In genomic region chr4:155964396-155964795, GRCm38 (mm10) we compare ENCODE assay signal across 27 mouse cellular contexts. TPM values are rescaled to one million over a fixed set of nuclear protein-coding genes. Genes with fewer than 3 reads are reported as not detected.
DNase-seq lines count a peak whose midpoint lies in the region; ATAC-seq lines count a peak whose summit lies in the region.
"Had no signal": no experiment of that assay in that cellular context is flagged by ENCODE, and none has a peak within 500 bp of the region (broad histone marks: within the 10 kb centered on the region; RNA-seq: fewer than 3 reads in every experiment).

No protein-coding gene starts in this region.

- no peak for ATAC-seq in kidney, embryonic 14.5 days (ENCODE audit: low FRiP score, low TSS enrichment)
- ATAC-seq in cerebellum, adult (ENCODE audit: insufficient number of reproducible peaks, low FRiP score, low TSS enrichment): no peak
- ATAC-seq: forebrain, embryonic 15.5 days; hindbrain, postnatal 0 days; midbrain, embryonic 15.5 days; Patski had no signal

- peaks cover 21% of the 10 kb centered on the region; the same call in 1 of the 2 replicates for H3K4me1 ChIP-seq in kidney, embryonic 14.5 days (ENCODE audit: control insufficient read depth, insufficient read depth, low read length)
- H3K4me1 ChIP-seq in embryonic facial prominence, embryonic 10.5 days: peaks cover 25% of the 10 kb centered on the region

- no peak overlapping the region for H3K27ac ChIP-seq in kidney, embryonic 14.5 days (ENCODE audit: low read depth, low read length)
- no peak overlapping the region for H3K27ac ChIP-seq in embryonic facial prominence, embryonic 10.5 days (replicated peaks)
- H3K27ac ChIP-seq: forebrain, embryonic 15.5 days; hindbrain, postnatal 0 days; limb, embryonic 13.5 days; lung, embryonic 15.5 days; midbrain, embryonic 15.5 days; neural tube, embryonic 12.5 days had no signal

- peaks cover 28% of the 10 kb centered on the region for H3K36me3 ChIP-seq in kidney, embryonic 14.5 days (ENCODE audit: control insufficient read depth, insufficient read depth, low read length)
- peaks cover 44% of the 10 kb centered on the region for H3K36me3 ChIP-seq in embryonic facial prominence, embryonic 10.5 days (replicated peaks)

- DNase-seq in kidney, adult 18-20 months: peak; percentile 48
- DNase-seq in kidney, adult 9 months: peak; percentile 64
- DNase-seq in kidney, postnatal 36 days: peak; percentile 69
- DNase-seq in yolk sac, embryonic 10.5 days (ENCODE audit: low spot score): peak; percentile 38
- DNase-seq in embryonic facial prominence, embryonic 10.5 days (ENCODE audit: low spot score): no peak
- DNase-seq: B cell, adult 2 months; cerebellum, adult 8-10 months; cerebellum, postnatal 36 days; embryo, embryonic 11 days; gastrocnemius, postnatal 14 days; heart, adult 11 months; heart, postnatal 14 days; layer of hippocampus, adult 9-11 months; lung, postnatal 4 days; right cerebral cortex, postnatal 14 days had no signal

- WGBS in kidney, embryonic 14.5 days: 92% methylated on average over 11 of the region's 11 CpGs
- 92% methylated on average over 11 of the region's 11 CpGs for WGBS in embryonic facial prominence, embryonic 10.5 days

- H3K27me3 ChIP-seq in kidney, embryonic 14.5 days (ENCODE audit: control insufficient read depth, insufficient read depth, low read length): no peaks in the 10 kb centered on the region
- H3K27me3 ChIP-seq in embryonic facial prominence, embryonic 10.5 days (replicated peaks; ENCODE audit: low read depth, poor library complexity, severe bottlenecking): no peaks in the 10 kb centered on the region
- H3K27me3 ChIP-seq: CH12.LX; forebrain, embryonic 15.5 days; limb, embryonic 13.5 days; lung, embryonic 15.5 days; midbrain, embryonic 15.5 days; neural tube, embryonic 12.5 days; Patski had no signal

- H3K4me2 ChIP-seq in kidney, embryonic 14.5 days (replicated peaks; ENCODE audit: low read depth, low read length): no peak overlapping the region
- H3K4me2 ChIP-seq: forebrain, embryonic 15.5 days; heart, embryonic 11.5 days; lung, embryonic 15.5 days; midbrain, embryonic 15.5 days; neural tube, embryonic 12.5 days had no signal

- H3K4me3 ChIP-seq in kidney, embryonic 14.5 days (ENCODE audit: low read length): no peak overlapping the region
- H3K4me3 ChIP-seq in embryonic facial prominence, embryonic 10.5 days: no peak overlapping the region
- H3K4me3 ChIP-seq: forebrain, embryonic 15.5 days; limb, embryonic 13.5 days; lung, embryonic 15.5 days; midbrain, embryonic 15.5 days; neural tube, embryonic 12.5 days had no signal

- H3K9me3 ChIP-seq in kidney, embryonic 14.5 days (ENCODE audit: control insufficient read depth, low read length): no peaks in the 10 kb centered on the region
- no peaks in the 10 kb centered on the region for H3K9me3 ChIP-seq in embryonic facial prominence, embryonic 10.5 days
- H3K9me3 ChIP-seq: forebrain, embryonic 15.5 days; G1E; limb, embryonic 13.5 days; lung, embryonic 15.5 days; midbrain, embryonic 15.5 days; neural tube, embryonic 12.5 days had no signal

- H3K9ac ChIP-seq in kidney, embryonic 14.5 days (ENCODE audit: low read depth, low read length): no peak overlapping the region
- H3K9ac ChIP-seq: forebrain, embryonic 15.5 days; limb, embryonic 13.5 days; lung, embryonic 15.5 days; midbrain, embryonic 15.5 days; neural tube, embryonic 12.5 days had no signal

RNA-seq across cellular contexts. Expression of gene C1qtnf12, which starts 2.3 kb away (rescaled TPM):
- 129 and 142 TPM in 2 replicates for polyA plus RNA-seq in kidney, embryonic 14.5 days (2014; fragmentation: Nextera tagmentation; extraction: Ambion mirVana)
- 22.7 and 23.6 TPM in 2 replicates for polyA plus RNA-seq in embryonic facial prominence, embryonic 10.5 days (2016; fragmentation: Nextera tagmentation; extraction: Ambion mirVana)

RNA-seq across cellular contexts. Expression of gene Ube2j2, which starts 20.8 kb away (rescaled TPM):
- 121 and 127 TPM in 2 replicates for polyA plus RNA-seq in kidney, embryonic 14.5 days (2014; fragmentation: Nextera tagmentation; extraction: Ambion mirVana)
- polyA plus RNA-seq in embryonic facial prominence, embryonic 10.5 days (2016; fragmentation: Nextera tagmentation; extraction: Ambion mirVana): 146 and 151 TPM in 2 replicates

RNA-seq across cellular contexts. Expression of gene B3galt6, which starts 28.1 kb away (rescaled TPM):
- 20.0 and 20.8 TPM in 2 replicates for polyA plus RNA-seq in kidney, embryonic 14.5 days (2014; fragmentation: Nextera tagmentation; extraction: Ambion mirVana)
- 12.7 and 15.7 TPM in 2 replicates for polyA plus RNA-seq in embryonic facial prominence, embryonic 10.5 days (2016; fragmentation: Nextera tagmentation; extraction: Ambion mirVana)

RNA-seq across cellular contexts. Expression of gene Sdf4, which starts 28.3 kb away (rescaled TPM):
- 131 and 165 TPM in 2 replicates for polyA plus RNA-seq in kidney, embryonic 14.5 days (2014; fragmentation: Nextera tagmentation; extraction: Ambion mirVana)
- 132 and 138 TPM in 2 replicates for polyA plus RNA-seq in embryonic facial prominence, embryonic 10.5 days (2016; fragmentation: Nextera tagmentation; extraction: Ambion mirVana)

RNA-seq across cellular contexts. Expression of gene Tnfrsf4, which starts 49.2 kb away (rescaled TPM):
- 0.76 and 0.77 TPM in 2 replicates for polyA plus RNA-seq in kidney, embryonic 14.5 days (2014; fragmentation: Nextera tagmentation; extraction: Ambion mirVana)
- 1.1 and 1.4 TPM in 2 replicates for polyA plus RNA-seq in embryonic facial prominence, embryonic 10.5 days (2016; fragmentation: Nextera tagmentation; extraction: Ambion mirVana)
